Mouse (Mus musculus): ENCODE measurements around the gene Slc4a2.

DNA sequence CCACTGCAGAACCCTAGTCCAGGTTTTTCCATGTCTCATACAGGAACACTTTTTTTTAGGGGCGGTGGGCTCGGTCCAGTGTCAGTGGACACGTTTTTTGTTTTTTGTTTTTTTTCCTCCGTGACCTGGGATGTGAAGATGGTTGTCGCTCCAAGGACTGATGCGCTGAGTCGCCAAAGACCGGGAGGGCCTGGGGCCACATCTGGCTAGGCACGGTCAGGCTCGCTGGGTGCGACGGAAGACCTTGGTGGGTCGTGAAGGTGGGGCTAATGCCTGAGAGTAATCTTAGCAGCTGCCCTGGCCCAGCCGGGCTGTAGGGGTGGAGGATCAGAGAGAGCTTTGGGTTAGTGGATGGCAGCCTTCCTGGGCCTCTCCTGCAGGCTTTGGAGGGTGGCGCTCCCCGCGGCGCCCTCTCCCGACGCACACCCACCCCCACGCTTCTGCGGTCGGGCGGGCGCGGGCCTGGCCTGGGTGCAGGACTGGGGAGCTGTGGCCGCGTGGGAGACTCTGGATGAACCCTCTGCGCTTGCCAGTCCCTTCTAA lies 29.1 kb downstream of the Slc4a2 start:
- TF ChIP-seq CTCF (IDR thresholded peaks at IDR 0.05; ENCODE audit: low read depth, low read length), result no peak
- TF ChIP-seq GATA1 (IDR thresholded peaks at IDR 0.05; ENCODE audit: borderline replicate concordance, low read length), result no peak

Measured in G1E (cell line).